Comparison of ENCODE assay signal across 9 mouse cellular contexts in genomic region chr1:135958483-135958882, GRCm38 (mm10). TPM values are rescaled to one million over a fixed set of nuclear protein-coding genes. Genes with fewer than 3 reads are reported as not detected.
DNase-seq lines count a peak whose midpoint lies in the region; ATAC-seq and TF ChIP-seq lines count a peak whose summit lies in the region.
"Had no signal": no experiment of that assay in that cellular context is flagged by ENCODE, and none has a peak within 500 bp of the region (broad histone marks: within the 10 kb centered on the region; RNA-seq: fewer than 3 reads in every experiment).

No protein-coding gene starts in this region.

- no peaks in the 10 kb centered on the region for H3K4me1 ChIP-seq in heart, postnatal 0 days (ENCODE audit: control insufficient read depth, insufficient read depth)
- 0 out of 2 replicates have a peak, but pooled peaks cover 2% of the 10 kb centered on the region for H3K4me1 ChIP-seq in hindbrain, embryonic 10.5 days (replicated peaks)
- H3K4me1 ChIP-seq: limb, embryonic 12.5 days had no signal

- no peak overlapping the region for H3K27ac ChIP-seq in heart, postnatal 0 days (ENCODE audit: low read depth)
- H3K27ac ChIP-seq in hindbrain, embryonic 10.5 days, result no peak overlapping the region
- H3K27ac ChIP-seq: limb, embryonic 12.5 days had no signal

- TF ChIP-seq EP300 in heart, postnatal 0 days (IDR thresholded peaks at IDR 0.05; ENCODE audit: low read depth), result no peak

- H3K4me2 ChIP-seq in heart, postnatal 0 days (ENCODE audit: low read depth, low read length), result no peak overlapping the region
- H3K4me2 ChIP-seq: limb, embryonic 12.5 days had no signal

- peak; percentile 53; the same call in 1 of the 2 replicates for ATAC-seq in heart, postnatal 0 days (ENCODE audit: insufficient read depth, low read depth)

- no peak overlapping the region for H3K4me3 ChIP-seq in heart, postnatal 0 days (ENCODE audit: low read depth, low read length)
- no peak overlapping the region for H3K4me3 ChIP-seq in hindbrain, embryonic 10.5 days
- H3K4me3 ChIP-seq: limb, embryonic 12.5 days had no signal

- no peaks in the 10 kb centered on the region for H3K36me3 ChIP-seq in heart, postnatal 0 days (replicated peaks; ENCODE audit: control insufficient read depth, insufficient read depth, low read length)
- H3K36me3 ChIP-seq in hindbrain, embryonic 10.5 days, result no peaks in the 10 kb centered on the region
- H3K36me3 ChIP-seq: limb, embryonic 12.5 days had no signal

- H3K9ac ChIP-seq in heart, postnatal 0 days (replicated peaks; ENCODE audit: low read depth, low read length), result no peak overlapping the region
- H3K9ac ChIP-seq: limb, embryonic 12.5 days had no signal

- H3K9me3 ChIP-seq in heart, postnatal 0 days (replicated peaks; ENCODE audit: control insufficient read depth, low read length), result no peaks in the 10 kb centered on the region
- no peaks in the 10 kb centered on the region for H3K9me3 ChIP-seq in hindbrain, embryonic 10.5 days
- H3K9me3 ChIP-seq: limb, embryonic 12.5 days had no signal

- peak; percentile 42 for DNase-seq in heart, postnatal 0 days (ENCODE audit: low spot score)
- no peak for DNase-seq in heart, adult 11 months
- DNase-seq in 416B (ENCODE audit: low read depth), result peak; percentile 59
- peak; percentile 22 for DNase-seq in Muller cell, postnatal 12 days (ENCODE audit: inconsistent ontology term)
- peak; percentile 12 for DNase-seq in hindbrain, embryonic 10.5 days (ENCODE audit: low spot score)
- DNase-seq in mesoderm, embryonic 11.5 days (ENCODE audit: low read depth, low spot score), result peak; percentile 71
- DNase-seq in spleen, adult 18-20 months, result no peak
- DNase-seq in spleen, postnatal 14 days (ENCODE audit: low spot score in 2 of 2), result no peak

- TF ChIP-seq CTCF in heart, postnatal 0 days (IDR thresholded peaks at IDR 0.05; ENCODE audit: low read depth), result peak; percentile 77

- 0 out of 2 replicates have a peak, but pooled peaks cover 8% of the 10 kb centered on the region for H3K27me3 ChIP-seq in heart, postnatal 0 days (ENCODE audit: control insufficient read depth, insufficient read depth, low read length)
- H3K27me3 ChIP-seq in hindbrain, embryonic 10.5 days (ENCODE audit: insufficient read depth, poor library complexity, severe bottlenecking), result peaks cover 3% of the 10 kb centered on the region; the same call in 1 of the 2 replicates
- H3K27me3 ChIP-seq: limb, embryonic 12.5 days had no signal

- 38% methylated on average over 4 of the region's 4 CpGs for WGBS in heart, postnatal 0 days
- 45% methylated on average over 4 of the region's 4 CpGs for WGBS in hindbrain, embryonic 10.5 days

RNA-seq across cellular contexts. Expression of gene Pkp1, which starts 39.5 kb away (rescaled TPM):
- 0.58 TPM in 1 of 2 replicates, not detected in the other for total RNA-seq in heart, postnatal 0 days (2014; rRNA removed; ENCODE audit: low replicate concordance)
- 0.05 TPM in 2 replicates for polyA plus RNA-seq in heart, postnatal 0 days (2015; fragmentation: Nextera tagmentation; extraction: Ambion mirVana)
- 0.20 TPM in 1 of 2 replicates, not detected in the other for polyA plus RNA-seq in hindbrain, embryonic 10.5 days (2016; fragmentation: Nextera tagmentation; extraction: Ambion mirVana)

RNA-seq across cellular contexts. Expression of gene Igfn1, which starts 47.7 kb away (rescaled TPM):
- total RNA-seq in heart, postnatal 0 days (2014; rRNA removed; ENCODE audit: low replicate concordance), result not detected in 2 replicates
- polyA plus RNA-seq in heart, postnatal 0 days (2015; fragmentation: Nextera tagmentation; extraction: Ambion mirVana), result 0.04 and 0.05 TPM in 2 replicates
- polyA plus RNA-seq in hindbrain, embryonic 10.5 days (2016; fragmentation: Nextera tagmentation; extraction: Ambion mirVana), result 0.09 TPM in 1 of 2 replicates, not detected in the other

RNA-seq across cellular contexts. Expression of gene Tmem9, which starts 49.5 kb away (rescaled TPM):
- total RNA-seq in heart, postnatal 0 days (2014; rRNA removed; ENCODE audit: low replicate concordance), result 45.3 and 46.0 TPM in 2 replicates
- polyA plus RNA-seq in heart, postnatal 0 days (2015; fragmentation: Nextera tagmentation; extraction: Ambion mirVana), result 51.2 and 57.3 TPM in 2 replicates
- 148 and 161 TPM in 2 replicates for polyA plus RNA-seq in hindbrain, embryonic 10.5 days (2016; fragmentation: Nextera tagmentation; extraction: Ambion mirVana)

Comparison
In these comparisons a context has a peak if more than half of its experiments do, and no peak if none do; other contexts are left out.
1. DNase-seq: peak in heart, postnatal 0 days (single experiment), 416B (single experiment), Muller cell, postnatal 12 days (single experiment), hindbrain, embryonic 10.5 days (single experiment) and mesoderm, embryonic 11.5 days (single experiment); none in heart, adult 11 months (single experiment), spleen, adult 18-20 months (0 of 2) and spleen, postnatal 14 days (0 of 2).